ENCODE assay signal across 22 mouse cellular contexts in genomic region chr2:79126996-79127741, GRCm38 (mm10).
DNase-seq lines count a peak whose midpoint lies in the region; ATAC-seq and TF ChIP-seq lines count a peak whose summit lies in the region.
"Had no signal": no experiment of that assay in that cellular context is flagged by ENCODE, and none has a peak within 500 bp of the region (broad histone marks: within the 10 kb centered on the region; RNA-seq: fewer than 3 reads in every experiment).

No protein-coding gene starts in this region.

- 41% methylated on average over 6 of the region's 6 CpGs for WGBS in lung, embryonic 14.5 days
- WGBS in liver, embryonic 15.5 days (ENCODE audit: insufficient replicate concordance) = 44% methylated on average over 6 of the region's 6 CpGs

- H3K27ac ChIP-seq in lung, embryonic 14.5 days (ENCODE audit: low read depth) = no peak overlapping the region
- peak overlapping the region; percentile 33 for H3K27ac ChIP-seq in liver, embryonic 15.5 days (replicated peaks)
- H3K27ac ChIP-seq: embryonic facial prominence, embryonic 12.5 days; heart, embryonic 15.5 days; intestine, embryonic 15.5 days; midbrain, embryonic 13.5 days; stomach, postnatal 0 days had no signal

- no peaks in the 10 kb centered on the region for H3K4me1 ChIP-seq in lung, embryonic 14.5 days (ENCODE audit: insufficient read depth)
- H3K4me1 ChIP-seq in liver, embryonic 15.5 days (replicated peaks) = peaks cover 39% of the 10 kb centered on the region
- H3K4me1 ChIP-seq: embryonic facial prominence, embryonic 12.5 days; intestine, embryonic 15.5 days; midbrain, embryonic 13.5 days had no signal

- H3K27me3 ChIP-seq in lung, embryonic 14.5 days (ENCODE audit: insufficient read depth, low read length) = no peaks in the 10 kb centered on the region
- no peaks in the 10 kb centered on the region for H3K27me3 ChIP-seq in liver, embryonic 15.5 days
- H3K27me3 ChIP-seq: embryonic facial prominence, embryonic 12.5 days; heart, embryonic 15.5 days; intestine, embryonic 15.5 days; midbrain, embryonic 13.5 days had no signal

- no peak for TF ChIP-seq CTCF in lung, embryonic 14.5 days (IDR thresholded peaks at IDR 0.05; ENCODE audit: low read depth)

- H3K9ac ChIP-seq in lung, embryonic 14.5 days = no peak overlapping the region
- H3K9ac ChIP-seq in liver, embryonic 15.5 days = no peak overlapping the region
- H3K9ac ChIP-seq: embryonic facial prominence, embryonic 12.5 days; heart, embryonic 15.5 days; intestine, embryonic 15.5 days; midbrain, embryonic 13.5 days had no signal

- no peak overlapping the region for H3K4me2 ChIP-seq in lung, embryonic 14.5 days
- H3K4me2 ChIP-seq in liver, embryonic 15.5 days = no peak overlapping the region
- H3K4me2 ChIP-seq: embryonic facial prominence, embryonic 12.5 days; heart, embryonic 15.5 days; intestine, embryonic 15.5 days; midbrain, embryonic 13.5 days had no signal

- no peak overlapping the region for H3K4me3 ChIP-seq in lung, embryonic 14.5 days (ENCODE audit: low read depth, low read length)
- H3K4me3 ChIP-seq in liver, embryonic 15.5 days (replicated peaks) = no peak overlapping the region
- H3K4me3 ChIP-seq: embryonic facial prominence, embryonic 12.5 days; heart, embryonic 15.5 days; intestine, embryonic 15.5 days; midbrain, embryonic 13.5 days; myocyte had no signal

- peak; percentile 8 for DNase-seq in lung, embryonic 14.5 days
- DNase-seq in lung, postnatal 14 days = no peak
- peak; percentile 30 to 32 for DNase-seq in B cell, adult 2 months
- peak; percentile 28 for DNase-seq in R1 (ENCODE audit: low read depth, low spot score)
- no peak for DNase-seq in frontal cortex, postnatal 14 days (ENCODE audit: low spot score in 2 of 2)
- DNase-seq in cerebellum, postnatal 36 days = no peak
- DNase-seq in spleen, postnatal 10 days (ENCODE audit: low spot score in 2 of 2) = no peak
- DNase-seq: adrenal gland, adult 2 months; cerebellum, adult 11 months; cerebellum, postnatal 25 days; heart, adult 11 months; layer of hippocampus, postnatal 36 days; lung, postnatal 4 days; retina, postnatal 1 day had no signal

- no peaks in the 10 kb centered on the region for H3K36me3 ChIP-seq in lung, embryonic 14.5 days (ENCODE audit: insufficient read depth)
- H3K36me3 ChIP-seq in liver, embryonic 15.5 days (replicated peaks) = no peaks in the 10 kb centered on the region
- H3K36me3 ChIP-seq: embryonic facial prominence, embryonic 12.5 days; heart, embryonic 15.5 days; intestine, embryonic 15.5 days; midbrain, embryonic 13.5 days had no signal

- no peak for ATAC-seq in lung, embryonic 14.5 days (ENCODE audit: insufficient read depth)
- ATAC-seq in liver, embryonic 15.5 days (ENCODE audit: insufficient read depth) = no peak
- ATAC-seq: forebrain, embryonic 16.5 days; intestine, embryonic 15.5 days; midbrain, embryonic 13.5 days had no signal

- H3K9me3 ChIP-seq in lung, embryonic 14.5 days (ENCODE audit: low read depth, low read length) = no peaks in the 10 kb centered on the region
- H3K9me3 ChIP-seq in liver, embryonic 15.5 days (replicated peaks) = no peaks in the 10 kb centered on the region
- H3K9me3 ChIP-seq: embryonic facial prominence, embryonic 12.5 days; heart, embryonic 15.5 days; intestine, embryonic 15.5 days; midbrain, embryonic 13.5 days had no signal

Comparison
In these comparisons a context has a peak if more than half of its experiments do, and no peak if none do; other contexts are left out.
1. DNase-seq: peak in lung, embryonic 14.5 days (single experiment), B cell, adult 2 months (2 of 2) and R1 (single experiment); none in lung, postnatal 14 days (single experiment), frontal cortex, postnatal 14 days (0 of 2), cerebellum, postnatal 36 days (0 of 2) and spleen, postnatal 10 days (0 of 2).